Mouse (Mus musculus): ENCODE data around the gene Kank3. TPM values are rescaled to one million over a fixed set of nuclear protein-coding genes. Genes with fewer than 3 reads are reported as not detected.

The Kank3 gene
- polyA plus RNA-seq (2014; fragmentation: Illumina TruSeq; extraction: RNeasy Lipid Tissue Mini Kit (QIAGEN cat#74804); ENCODE audit: low read depth, low replicate concordance), result 106 TPM

GRCm38 (mm10) chr17:33810334-33811141, at the start of gene Kank3:
TSS of gene Kank3 (plus strand) at chr17:33810519.

GRCm38 (mm10) chr17:33781124-33781977, 29.0 kb upstream of the Kank3 start, which contains the start of gene Angptl4:
TSS of gene Angptl4 (minus strand) at chr17:33781830.

GRCm38 (mm10) chr17:33824084-33824996, 14.0 kb downstream of the Kank3 start, which contains the start of the genes Rps28 and Ndufa7:
TSS of gene Rps28 (minus strand) at chr17:33824562.
TSS of gene Ndufa7 (plus strand) at chr17:33824572.

GRCm38 (mm10) chr17:33842966-33843795, 32.9 kb downstream of the Kank3 start, which contains the start of gene Cd320:
TSS of gene Cd320 (plus strand) at chr17:33843091.

Other genes with a start within 250 kb of the Kank3 start
- 12.1 TPM for gene Zfp414, start 181.4 kb upstream of the Kank3 start, polyA plus RNA-seq (2014; fragmentation: Illumina TruSeq; extraction: RNeasy Lipid Tissue Mini Kit (QIAGEN cat#74804); ENCODE audit: low read depth, low replicate concordance)
- gene Pram1, start 172.5 kb upstream of the Kank3 start, polyA plus RNA-seq (2014; fragmentation: Illumina TruSeq; extraction: RNeasy Lipid Tissue Mini Kit (QIAGEN cat#74804); ENCODE audit: low read depth, low replicate concordance), result 0.52 TPM
- 102 TPM for gene Hnrnpm, start 123.7 kb upstream of the Kank3 start, polyA plus RNA-seq (2014; fragmentation: Illumina TruSeq; extraction: RNeasy Lipid Tissue Mini Kit (QIAGEN cat#74804); ENCODE audit: low read depth, low replicate concordance)
- 121 TPM for gene March2, start 91.8 kb upstream of the Kank3 start, polyA plus RNA-seq (2014; fragmentation: Illumina TruSeq; extraction: RNeasy Lipid Tissue Mini Kit (QIAGEN cat#74804); ENCODE audit: low read depth, low replicate concordance)
- gene Rab11b, start 50.0 kb upstream of the Kank3 start, polyA plus RNA-seq (2014; fragmentation: Illumina TruSeq; extraction: RNeasy Lipid Tissue Mini Kit (QIAGEN cat#74804); ENCODE audit: low read depth, low replicate concordance), result 199 TPM
- 10.0 TPM for gene Angptl4, start 28.7 kb upstream of the Kank3 start, polyA plus RNA-seq (2014; fragmentation: Illumina TruSeq; extraction: RNeasy Lipid Tissue Mini Kit (QIAGEN cat#74804); ENCODE audit: low read depth, low replicate concordance)
- 651 TPM for gene Rps28, start 14.0 kb downstream of the Kank3 start, polyA plus RNA-seq (2014; fragmentation: Illumina TruSeq; extraction: RNeasy Lipid Tissue Mini Kit (QIAGEN cat#74804); ENCODE audit: low read depth, low replicate concordance)
- gene Ndufa7, start 14.1 kb downstream of the Kank3 start, polyA plus RNA-seq (2014; fragmentation: Illumina TruSeq; extraction: RNeasy Lipid Tissue Mini Kit (QIAGEN cat#74804); ENCODE audit: low read depth, low replicate concordance), result 757 TPM
- 28.3 TPM for gene Cd320, start 32.6 kb downstream of the Kank3 start, polyA plus RNA-seq (2014; fragmentation: Illumina TruSeq; extraction: RNeasy Lipid Tissue Mini Kit (QIAGEN cat#74804); ENCODE audit: low read depth, low replicate concordance)
- gene Gm7029, start 63.3 kb downstream of the Kank3 start, polyA plus RNA-seq (2014; fragmentation: Illumina TruSeq; extraction: RNeasy Lipid Tissue Mini Kit (QIAGEN cat#74804); ENCODE audit: low read depth, low replicate concordance), result not detected
- gene Kifc1, start 80.1 kb downstream of the Kank3 start, polyA plus RNA-seq (2014; fragmentation: Illumina TruSeq; extraction: RNeasy Lipid Tissue Mini Kit (QIAGEN cat#74804); ENCODE audit: low read depth, low replicate concordance), result 1.3 TPM
- not detected for gene Platr17, start 94.6 kb downstream of the Kank3 start, polyA plus RNA-seq (2014; fragmentation: Illumina TruSeq; extraction: RNeasy Lipid Tissue Mini Kit (QIAGEN cat#74804); ENCODE audit: low read depth, low replicate concordance)
- 18.3 TPM for gene Daxx, start 98.9 kb downstream of the Kank3 start, polyA plus RNA-seq (2014; fragmentation: Illumina TruSeq; extraction: RNeasy Lipid Tissue Mini Kit (QIAGEN cat#74804); ENCODE audit: low read depth, low replicate concordance)
- 57.6 TPM for gene Tapbp, start 105.4 kb downstream of the Kank3 start, polyA plus RNA-seq (2014; fragmentation: Illumina TruSeq; extraction: RNeasy Lipid Tissue Mini Kit (QIAGEN cat#74804); ENCODE audit: low read depth, low replicate concordance)
- gene Zbtb22, start 105.4 kb downstream of the Kank3 start, polyA plus RNA-seq (2014; fragmentation: Illumina TruSeq; extraction: RNeasy Lipid Tissue Mini Kit (QIAGEN cat#74804); ENCODE audit: low read depth, low replicate concordance), result 16.8 TPM
- gene Rgl2, start 119.0 kb downstream of the Kank3 start, polyA plus RNA-seq (2014; fragmentation: Illumina TruSeq; extraction: RNeasy Lipid Tissue Mini Kit (QIAGEN cat#74804); ENCODE audit: low read depth, low replicate concordance), result 46.9 TPM
- 93.3 TPM for gene Pfdn6, start 129.8 kb downstream of the Kank3 start, polyA plus RNA-seq (2014; fragmentation: Illumina TruSeq; extraction: RNeasy Lipid Tissue Mini Kit (QIAGEN cat#74804); ENCODE audit: low read depth, low replicate concordance)
- gene Wdr46, start 130.1 kb downstream of the Kank3 start, polyA plus RNA-seq (2014; fragmentation: Illumina TruSeq; extraction: RNeasy Lipid Tissue Mini Kit (QIAGEN cat#74804); ENCODE audit: low read depth, low replicate concordance), result 8.0 TPM
- gene B3galt4, start 141.0 kb downstream of the Kank3 start, polyA plus RNA-seq (2014; fragmentation: Illumina TruSeq; extraction: RNeasy Lipid Tissue Mini Kit (QIAGEN cat#74804); ENCODE audit: low read depth, low replicate concordance), result 2.3 TPM
- gene Vps52, start 145.3 kb downstream of the Kank3 start, polyA plus RNA-seq (2014; fragmentation: Illumina TruSeq; extraction: RNeasy Lipid Tissue Mini Kit (QIAGEN cat#74804); ENCODE audit: low read depth, low replicate concordance), result 36.9 TPM
- gene Rps18, start 145.5 kb downstream of the Kank3 start, polyA plus RNA-seq (2014; fragmentation: Illumina TruSeq; extraction: RNeasy Lipid Tissue Mini Kit (QIAGEN cat#74804); ENCODE audit: low read depth, low replicate concordance), result 892 TPM
- gene H2-K1, start 189.8 kb downstream of the Kank3 start, polyA plus RNA-seq (2014; fragmentation: Illumina TruSeq; extraction: RNeasy Lipid Tissue Mini Kit (QIAGEN cat#74804); ENCODE audit: low read depth, low replicate concordance), result 293 TPM
- 25.6 TPM for gene Ring1, start 214.2 kb downstream of the Kank3 start, polyA plus RNA-seq (2014; fragmentation: Illumina TruSeq; extraction: RNeasy Lipid Tissue Mini Kit (QIAGEN cat#74804); ENCODE audit: low read depth, low replicate concordance)
- 140 TPM for gene H2-Ke6, start 217.5 kb downstream of the Kank3 start, polyA plus RNA-seq (2014; fragmentation: Illumina TruSeq; extraction: RNeasy Lipid Tissue Mini Kit (QIAGEN cat#74804); ENCODE audit: low read depth, low replicate concordance)
- gene Slc39a7, start 221.2 kb downstream of the Kank3 start, polyA plus RNA-seq (2014; fragmentation: Illumina TruSeq; extraction: RNeasy Lipid Tissue Mini Kit (QIAGEN cat#74804); ENCODE audit: low read depth, low replicate concordance), result 68.0 TPM
- gene Rxrb, start 221.3 kb downstream of the Kank3 start, polyA plus RNA-seq (2014; fragmentation: Illumina TruSeq; extraction: RNeasy Lipid Tissue Mini Kit (QIAGEN cat#74804); ENCODE audit: low read depth, low replicate concordance), result 42.4 TPM
- gene Col11a2, start 228.9 kb downstream of the Kank3 start, polyA plus RNA-seq (2014; fragmentation: Illumina TruSeq; extraction: RNeasy Lipid Tissue Mini Kit (QIAGEN cat#74804); ENCODE audit: low read depth, low replicate concordance), result 1.5 TPM